Mouse (Mus musculus) bone marrow, adult 2 months (tissue): ENCODE data around the gene Lipi.

Source experiments
- CTCF ChIP-seq: fragments of 200-500 bp; IDR thresholded peaks from 2 replicates; pipeline ENCODE4 v1.5.1; 2011; ENCODE audit warnings: low read length, control low read depth; ENCODE audit not compliant: control insufficient read depth, insufficient read depth
- POLR2A ChIP-seq: fragments of 200-500 bp; IDR thresholded peaks from 2 replicates; pipeline ENCODE4 v1.6.1; 2011; ENCODE audit warnings: low read depth, mild to moderate bottlenecking, control low read depth, low read length, borderline replicate concordance; ENCODE audit not compliant: control insufficient read depth

- TF ChIP-seq CTCF (no peak), POLR2A (no peak)
Observed at GRCm38 (mm10) chr16:75585961-75586360, at the start of gene Lipi.
